Mouse (Mus musculus): ENCODE measurements at regions not wholly inside any gene's neighbourhood (a gene's known extent, or its start where the extent isn't known, plus 50 kb on each side); places are given as distances from the start of the nearest gene placed in this dataset.

DNA sequence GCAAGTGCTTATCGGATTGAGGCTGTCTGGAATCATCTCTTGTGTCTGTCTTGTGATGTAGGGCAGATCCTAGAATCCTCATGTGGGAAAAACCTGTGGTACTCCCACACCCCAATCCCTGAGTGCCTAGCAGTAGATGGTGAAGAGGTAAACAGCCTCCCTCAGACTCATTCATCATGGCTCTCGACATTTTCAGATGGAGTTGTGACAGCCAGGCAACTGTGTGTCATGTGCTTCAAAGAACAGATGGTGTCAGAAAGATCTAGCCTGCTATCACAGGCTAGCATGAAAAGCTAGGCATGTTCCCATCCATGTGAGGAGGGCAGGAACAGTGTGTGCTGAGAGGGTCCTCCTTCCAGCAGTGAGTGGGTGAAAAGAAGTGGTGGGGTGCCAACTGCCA lies 204.1 kb upstream of the Nmur2 start:
- TF ChIP-seq CTCF (IDR thresholded peaks at IDR 0.05; ENCODE audit: low read depth) (no peak), EP300 (IDR thresholded peaks at IDR 0.05; ENCODE audit: low read depth) (no peak)
